Mouse (Mus musculus): ENCODE data around the gene Gdpd4. TPM values are rescaled to one million over a fixed set of nuclear protein-coding genes. Genes with fewer than 3 reads are reported as not detected.

The Gdpd4 gene
- total and polyA plus RNA-seq, 3 experiments: not detected

GRCm38 (mm10) chr7:98084541-98085293 is 165.0 kb downstream of the Gdpd4 start:
- TF ChIP-seq TBP (IDR thresholded peaks at IDR 0.05; ENCODE audit: low read depth, low read length): no peak
- no peak for TF ChIP-seq JUND (IDR thresholded peaks at IDR 0.05; ENCODE audit: low read depth, low read length)
- TF ChIP-seq SMC3 (IDR thresholded peaks at IDR 0.05; ENCODE audit: low read depth, low read length): no peak
- no peak for TF ChIP-seq UBTF (IDR thresholded peaks at IDR 0.05; ENCODE audit: borderline replicate concordance, insufficient read depth, low read depth, low read length)
- TF ChIP-seq HCFC1 (IDR thresholded peaks at IDR 0.05; ENCODE audit: low read depth, low read length): no peak
- TF ChIP-seq USF2 (IDR thresholded peaks at IDR 0.05; ENCODE audit: borderline replicate concordance in 1 of 2, insufficient read depth in 1 of 2, low read depth in 1 of 2, low read length in 2 of 2): no peak
- no peak for TF ChIP-seq USF1 (IDR thresholded peaks at IDR 0.05; ENCODE audit: low read depth, low read length)
- no peak for TF ChIP-seq NRF1 (IDR thresholded peaks at IDR 0.05; ENCODE audit: insufficient read depth, low read depth, low read length, poor library complexity, severe bottlenecking)
- no peak for TF ChIP-seq MYB (IDR thresholded peaks at IDR 0.05; ENCODE audit: low read depth, low read length)
- no peak for TF ChIP-seq MAX (IDR thresholded peaks at IDR 0.05; ENCODE audit: low read length)
- TF ChIP-seq GABPA (IDR thresholded peaks at IDR 0.05; ENCODE audit: low read depth, low read length): no peak
- TF ChIP-seq ELF1 (IDR thresholded peaks at IDR 0.05; ENCODE audit: low read depth, low read length): no peak
- TF ChIP-seq EP300 (IDR thresholded peaks at IDR 0.05; ENCODE audit: low read depth in 1 of 2, low read length in 2 of 2): no peak
- TF ChIP-seq TCF12 (IDR thresholded peaks at IDR 0.05; ENCODE audit: low read depth, low read length): no peak
- TF ChIP-seq POLR2A (IDR thresholded peaks at IDR 0.05; ENCODE audit: control insufficient read depth in 1 of 2, insufficient read depth in 1 of 2, low read depth in 1 of 2, low read length in 2 of 2, poor library complexity in 1 of 2): no peak
- TF ChIP-seq RCOR1 (IDR thresholded peaks at IDR 0.05; ENCODE audit: low read depth, low read length): no peak
- no peak for TF ChIP-seq CTCF (IDR thresholded peaks at IDR 0.05 in 2 of 3, conservative IDR thresholded peaks at IDR 0.05 in 1 of 3; ENCODE audit: control insufficient read depth in 1 of 3, insufficient read depth in 1 of 3, low read depth in 2 of 3, low read length in 3 of 3, poor library complexity in 1 of 3, severe bottlenecking in 1 of 3)
- no peak for TF ChIP-seq POLR2AphosphoS2 (IDR thresholded peaks at IDR 0.05; ENCODE audit: low read length)
- no peak for TF ChIP-seq ETS1 (IDR thresholded peaks at IDR 0.05; ENCODE audit: low read depth, low read length)
- Histone ChIP-seq H3K4me1 (ENCODE audit: control insufficient read depth in 1 of 2, insufficient read depth in 2 of 2, low read length in 2 of 2) (peaks cover 0 to 3% of the 10 kb centered on the region in 2 experiments; a peak in 1 of 4 replicates), H3K79me2 (ENCODE audit: control insufficient read depth, insufficient read depth, low read length, poor library complexity) (no peaks in the 10 kb centered on the region), H3K4me3 (ENCODE audit: control insufficient read depth in 1 of 2, insufficient read depth in 1 of 2, low read depth in 2 of 2, low read length in 2 of 2) (peak overlapping the region; percentile 24 to 32; a peak in 3 of 4 replicates), H3K9ac (ENCODE audit: control insufficient read depth, low read depth, low read length, poor library complexity, severe bottlenecking) (peak overlapping the region; percentile 28), H3K27ac (ENCODE audit: control insufficient read depth, low read depth, low read length) (no peak overlapping the region), H3K27me3 (ENCODE audit: control insufficient read depth in 1 of 2, insufficient read depth in 2 of 2, low read length in 2 of 2) (no peaks in the 10 kb centered on the region; a peak in 1 of 4 replicates), H3K36me3 (ENCODE audit: control insufficient read depth in 1 of 2, insufficient read depth in 2 of 2, low read length in 2 of 2) (no peaks in the 10 kb centered on the region), H3K9me3 (replicated peaks; ENCODE audit: insufficient read depth, low read length) (no peaks in the 10 kb centered on the region)
- DNase-seq (ENCODE audit: low read depth, low spot score): no peak

GRCm38 (mm10) chr7:98085314-98085713 is 165.6 kb downstream of the Gdpd4 start:
- Histone ChIP-seq H3K36me3 (ENCODE audit: control insufficient read depth in 1 of 2, insufficient read depth in 2 of 2, low read length in 2 of 2) (no peaks in the 10 kb centered on the region), H3K9ac (ENCODE audit: control insufficient read depth, low read depth, low read length, poor library complexity, severe bottlenecking) (no peak overlapping the region), H3K4me3 (ENCODE audit: control insufficient read depth in 1 of 2, insufficient read depth in 1 of 2, low read depth in 2 of 2, low read length in 2 of 2) (peak overlapping the region; percentile 24 to 32; a peak in 2 of 4 replicates), H3K27ac (ENCODE audit: control insufficient read depth, low read depth, low read length) (no peak overlapping the region), H3K4me1 (ENCODE audit: control insufficient read depth in 1 of 2, insufficient read depth in 2 of 2, low read length in 2 of 2) (peaks cover 0 to 3% of the 10 kb centered on the region in 2 experiments; a peak in 1 of 4 replicates), H3K9me3 (replicated peaks; ENCODE audit: insufficient read depth, low read length) (no peaks in the 10 kb centered on the region), H3K27me3 (ENCODE audit: control insufficient read depth in 1 of 2, insufficient read depth in 2 of 2, low read length in 2 of 2) (no peaks in the 10 kb centered on the region; a peak in 1 of 4 replicates), H3K79me2 (ENCODE audit: control insufficient read depth, insufficient read depth, low read length, poor library complexity) (no peaks in the 10 kb centered on the region)
- TF ChIP-seq ZKSCAN1 (IDR thresholded peaks at IDR 0.05; ENCODE audit: low read depth, low read length): no peak
- no peak for TF ChIP-seq MEF2A (IDR thresholded peaks at IDR 0.05; ENCODE audit: extremely low read depth, insufficient replicate concordance, low read depth, low read length, poor library complexity, severe bottlenecking)
- TF ChIP-seq E2F4 (IDR thresholded peaks at IDR 0.05; ENCODE audit: borderline replicate concordance, low read depth, low read length): no peak
- TF ChIP-seq EP300 (IDR thresholded peaks at IDR 0.05; ENCODE audit: low read depth in 1 of 2, low read length in 2 of 2): no peak
- no peak for TF ChIP-seq CTCF (IDR thresholded peaks at IDR 0.05 in 2 of 3, conservative IDR thresholded peaks at IDR 0.05 in 1 of 3; ENCODE audit: control insufficient read depth in 1 of 3, insufficient read depth in 1 of 3, low read depth in 2 of 3, low read length in 3 of 3, poor library complexity in 1 of 3, severe bottlenecking in 1 of 3)
- peak; percentile 30; the same call in 1 of the 2 replicates for TF ChIP-seq ELF1 (IDR thresholded peaks at IDR 0.05; ENCODE audit: low read depth, low read length)
- TF ChIP-seq SIN3A (IDR thresholded peaks at IDR 0.05; ENCODE audit: low read length): no peak
- TF ChIP-seq JUND (IDR thresholded peaks at IDR 0.05; ENCODE audit: low read depth, low read length): no peak
- DNase-seq (ENCODE audit: low read depth, low spot score): peak; percentile 16
